In the genomic region with DNA sequence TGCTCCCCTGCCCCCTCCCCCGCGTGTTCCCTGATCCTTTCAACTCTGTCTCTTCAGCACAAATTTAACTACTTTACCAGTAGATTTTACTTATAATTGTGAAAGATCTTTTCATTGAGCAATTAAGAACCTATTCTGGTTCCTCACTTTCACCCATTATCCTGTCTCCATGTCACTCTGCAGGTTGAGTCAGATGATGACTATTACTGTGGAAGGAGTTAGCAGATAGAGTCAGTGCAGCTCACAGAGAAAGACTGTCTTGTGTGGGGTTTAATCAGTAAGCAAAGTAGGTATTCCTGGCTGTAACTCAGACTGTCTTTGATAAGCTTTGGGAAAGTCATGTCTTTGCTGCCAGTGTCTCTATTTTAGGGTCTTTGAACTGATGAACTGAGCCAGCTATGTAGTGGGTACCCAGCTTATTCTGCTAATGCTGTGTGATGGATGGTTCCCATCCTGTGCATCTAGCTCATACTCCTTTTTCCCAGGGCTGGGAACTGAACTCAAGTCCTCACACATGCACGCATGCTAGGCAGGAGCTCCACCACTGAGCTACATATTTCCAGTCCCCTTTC, we compare ENCODE assay signal across 15 mouse cellular contexts.
"Had no signal": no experiment of that assay in that cellular context is flagged by ENCODE, and none has a peak within 500 bp of the region (broad histone marks: within the 10 kb centered on the region; RNA-seq: fewer than 3 reads in every experiment).

No protein-coding gene starts in this region.

- ATAC-seq: liver, embryonic 12.5 days had no signal

- DNase-seq: kidney, postnatal 36 days; layer of hippocampus, adult 9-11 months; layer of hippocampus, postnatal 36 days; lung, embryonic 14.5 days; lung, postnatal 10 days; lung, postnatal 4 days; midbrain, embryonic 14.5 days; right cerebral cortex, adult 18-20 months; right cerebral cortex, postnatal 25 days; thymus, postnatal 4 days had no signal

- H3K27ac ChIP-seq: limb, embryonic 15.5 days; liver, embryonic 12.5 days; midbrain, embryonic 10.5 days; neural tube, embryonic 15.5 days had no signal

- H3K9me3 ChIP-seq: limb, embryonic 15.5 days; liver, embryonic 12.5 days; midbrain, embryonic 10.5 days; neural tube, embryonic 15.5 days had no signal

- H3K4me3 ChIP-seq: limb, embryonic 15.5 days; liver, embryonic 12.5 days; midbrain, embryonic 10.5 days; myocyte; neural tube, embryonic 15.5 days had no signal

- H3K4me1 ChIP-seq: limb, embryonic 15.5 days; midbrain, embryonic 10.5 days; neural tube, embryonic 15.5 days had no signal

- H3K4me2 ChIP-seq: limb, embryonic 15.5 days; liver, embryonic 12.5 days; lung, embryonic 14.5 days; neural tube, embryonic 15.5 days had no signal

- H3K27me3 ChIP-seq: limb, embryonic 15.5 days; liver, embryonic 12.5 days; neural tube, embryonic 15.5 days had no signal

- H3K9ac ChIP-seq: limb, embryonic 15.5 days; liver, embryonic 12.5 days; lung, embryonic 14.5 days; neural tube, embryonic 15.5 days had no signal
